Mouse (Mus musculus) adrenal gland, postnatal 10 days (tissue): ENCODE results near the gene Usp2. TPM values are rescaled to one million over a fixed set of nuclear protein-coding genes. Genes with fewer than 3 reads are reported as not detected.

Experiments used
- total RNA-seq, 2 experiments: library from RNA; stranded (reverse); gene quantifications; 2 replicates each; pipeline ENCODE4 v1.2.3; 2021

The Usp2 gene
- total RNA-seq, 2 experiments from 2014 or later, result 36.4 to 52.2 TPM

Other genes starting within 250 kb of the Usp2 start
- 10 to 100 TPM; 44.2 to 44.9 TPM for gene Thy1, start 23.6 kb upstream of the Usp2 start, total RNA-seq
- under 1 TPM in 1 of 2 experiments, not detected in 1; 0.30 TPM for gene Mfrp, start 34.7 kb downstream of the Usp2 start, total RNA-seq
- 10 to 100 TPM; 16.7 to 21.9 TPM for gene C1qtnf5, start 40.2 kb downstream of the Usp2 start, total RNA-seq
- gene Gm49380, start 46.5 kb downstream of the Usp2 start, total RNA-seq, result under 1 TPM in 1 of 2 experiments, not detected in 1; 0.51 TPM
- gene Rnf26, start 46.5 kb downstream of the Usp2 start, total RNA-seq, result 10 to 100 TPM; 29.3 to 35.5 TPM
- 100 to 1,000 TPM in 1 of 2 experiments, 10 to 100 TPM in 1; 85.0 to 114 TPM for gene Mcam, start 67.4 kb downstream of the Usp2 start, total RNA-seq
- 10 to 100 TPM; 28.2 to 32.4 TPM for gene Cbl, start 167.0 kb downstream of the Usp2 start, total RNA-seq
- 1 to 10 TPM; 1.5 to 1.6 TPM for gene Ccdc153, start 173.7 kb downstream of the Usp2 start, total RNA-seq
- under 1 TPM in 1 of 2 experiments, not detected in 1; 0.48 TPM for gene Pdzd3, start 184.4 kb downstream of the Usp2 start, total RNA-seq
- gene Nlrx1, start 201.6 kb downstream of the Usp2 start, total RNA-seq, result 10 to 100 TPM; 23.1 to 30.6 TPM
- gene Abcg4, start 221.6 kb downstream of the Usp2 start, total RNA-seq, result 10 to 100 TPM; 15.0 to 23.1 TPM
- 10 to 100 TPM; 17.3 to 24.4 TPM for gene Hinfp, start 238.7 kb downstream of the Usp2 start, total RNA-seq